Mouse (Mus musculus): ENCODE data around the gene Psrc1. TPM values are rescaled to one million over a fixed set of nuclear protein-coding genes. Genes with fewer than 3 reads are reported as not detected.

Gene Psrc1
- polyA plus RNA-seq, 1 experiment from 2014 or later = 8.3 TPM

- H3K36me3 ChIP-seq (ENCODE audit: control insufficient read depth, insufficient read depth, low read length) = peaks cover 30% of the 10 kb centered on the region
- ATAC-seq (ENCODE audit: low FRiP score, low TSS enrichment) = no peak
- H3K9ac ChIP-seq (ENCODE audit: low read length) = no peak overlapping the region
- no peaks in the 10 kb centered on the region for H3K9me3 ChIP-seq (ENCODE audit: control insufficient read depth, low read length)
- H3K27ac ChIP-seq (replicated peaks) = no peak overlapping the region
- TF ChIP-seq EP300 (optimal IDR thresholded peaks at IDR 0.05) = no peak
- no peak for TF ChIP-seq CTCF (IDR thresholded peaks at IDR 0.05; ENCODE audit: low read depth)
- DNase-seq (ENCODE audit: low spot score) = no peak
- H3K27me3 ChIP-seq (ENCODE audit: control insufficient read depth, insufficient read depth, low read length) = no peaks in the 10 kb centered on the region
- H3K4me1 ChIP-seq (replicated peaks; ENCODE audit: control insufficient read depth, insufficient read depth) = no peaks in the 10 kb centered on the region
- no peak overlapping the region for H3K4me2 ChIP-seq (replicated peaks; ENCODE audit: low read depth)
- no peak overlapping the region for H3K4me3 ChIP-seq (ENCODE audit: low read depth, low read length)
- 53% methylated on average over 18 of the region's 18 CpGs for WGBS
Measured at GRCm38 (mm10) chr3:108433188-108433880, 49.7 kb downstream of the Psrc1 start.

- Histone ChIP-seq H3K36me3 (ENCODE audit: control insufficient read depth, insufficient read depth, low read length) (peaks cover 26% of the 10 kb centered on the region), H3K4me3 (ENCODE audit: low read depth, low read length) (no peak overlapping the region), H3K27me3 (ENCODE audit: control insufficient read depth, insufficient read depth, low read length) (no peaks in the 10 kb centered on the region), H3K9ac (ENCODE audit: low read length) (no peak overlapping the region), H3K9me3 (ENCODE audit: control insufficient read depth, low read length) (no peaks in the 10 kb centered on the region), H3K4me2 (replicated peaks; ENCODE audit: low read depth) (no peak overlapping the region), H3K27ac (replicated peaks) (no peak overlapping the region), H3K4me1 (replicated peaks; ENCODE audit: control insufficient read depth, insufficient read depth) (no peaks in the 10 kb centered on the region)
- TF ChIP-seq EP300 (optimal IDR thresholded peaks at IDR 0.05) = no peak
- TF ChIP-seq CTCF (IDR thresholded peaks at IDR 0.05; ENCODE audit: low read depth) = no peak
- 59% methylated on average over 19 of the region's 19 CpGs for WGBS
- no peak for DNase-seq (ENCODE audit: low spot score)
- ATAC-seq (ENCODE audit: low FRiP score, low TSS enrichment) = no peak
Measured at GRCm38 (mm10) chr3:108433881-108434495, 50.3 kb downstream of the Psrc1 start.

- Histone ChIP-seq H3K36me3 (ENCODE audit: control insufficient read depth, insufficient read depth, low read length) (peaks cover 21% of the 10 kb centered on the region), H3K9ac (ENCODE audit: low read length) (no peak overlapping the region), H3K4me3 (ENCODE audit: low read depth, low read length) (no peak overlapping the region), H3K4me1 (replicated peaks; ENCODE audit: control insufficient read depth, insufficient read depth) (no peaks in the 10 kb centered on the region), H3K27me3 (ENCODE audit: control insufficient read depth, insufficient read depth, low read length) (no peaks in the 10 kb centered on the region), H3K4me2 (replicated peaks; ENCODE audit: low read depth) (no peak overlapping the region), H3K27ac (replicated peaks) (no peak overlapping the region), H3K9me3 (ENCODE audit: control insufficient read depth, low read length) (no peaks in the 10 kb centered on the region)
- DNase-seq (ENCODE audit: low spot score) (no peak), ATAC-seq (ENCODE audit: low FRiP score, low TSS enrichment) (no peak)
- 84% methylated on average over 17 of the region's 17 CpGs for WGBS
- TF ChIP-seq EP300 (optimal IDR thresholded peaks at IDR 0.05) (no peak), CTCF (IDR thresholded peaks at IDR 0.05; ENCODE audit: low read depth) (no peak)
Measured at GRCm38 (mm10) chr3:108435701-108436379, 52.2 kb downstream of the Psrc1 start.

GRCm38 (mm10) chr3:108436380-108436714 is 52.7 kb downstream of the Psrc1 start:
- no peak overlapping the region for H3K4me3 ChIP-seq (ENCODE audit: low read depth, low read length)
- TF ChIP-seq EP300 (optimal IDR thresholded peaks at IDR 0.05) (no peak), CTCF (IDR thresholded peaks at IDR 0.05; ENCODE audit: low read depth) (peak; percentile 37)
- H3K27ac ChIP-seq (replicated peaks) = no peak overlapping the region
- ATAC-seq (ENCODE audit: low FRiP score, low TSS enrichment) (no peak), DNase-seq (ENCODE audit: low spot score) (no peak)
- WGBS = 85% methylated on average over 7 of the region's 7 CpGs
- H3K36me3 ChIP-seq (ENCODE audit: control insufficient read depth, insufficient read depth, low read length) = peaks cover 19% of the 10 kb centered on the region
- no peak overlapping the region for H3K4me2 ChIP-seq (replicated peaks; ENCODE audit: low read depth)
- H3K27me3 ChIP-seq (ENCODE audit: control insufficient read depth, insufficient read depth, low read length) = no peaks in the 10 kb centered on the region
- no peaks in the 10 kb centered on the region for H3K4me1 ChIP-seq (replicated peaks; ENCODE audit: control insufficient read depth, insufficient read depth)
- H3K9me3 ChIP-seq (ENCODE audit: control insufficient read depth, low read length) = no peaks in the 10 kb centered on the region
- no peak overlapping the region for H3K9ac ChIP-seq (ENCODE audit: low read length)

Other genes starting within 250 kb of the Psrc1 start
- gene Gnai3, start 237.7 kb upstream of the Psrc1 start, polyA plus RNA-seq (2015; fragmentation: Nextera tagmentation; extraction: Ambion mirVana) = 107 and 112 TPM in 2 replicates
- gene Gpr61, start 229.0 kb upstream of the Psrc1 start, polyA plus RNA-seq (2015; fragmentation: Nextera tagmentation; extraction: Ambion mirVana) = 0.11 TPM in 2 replicates
- gene Amigo1, start 197.5 kb upstream of the Psrc1 start, polyA plus RNA-seq (2015; fragmentation: Nextera tagmentation; extraction: Ambion mirVana) = 3.0 and 3.5 TPM in 2 replicates
- gene Cyb561d1, start 182.6 kb upstream of the Psrc1 start, polyA plus RNA-seq (2015; fragmentation: Nextera tagmentation; extraction: Ambion mirVana) = 5.5 TPM in 2 replicates
- 4.3 and 4.8 TPM in 2 replicates for gene Atxn7l2, start 172.9 kb upstream of the Psrc1 start, polyA plus RNA-seq (2015; fragmentation: Nextera tagmentation; extraction: Ambion mirVana)
- 0.04 and 0.05 TPM in 2 replicates for gene Sypl2, start 157.2 kb upstream of the Psrc1 start, polyA plus RNA-seq (2015; fragmentation: Nextera tagmentation; extraction: Ambion mirVana)
- gene Psma5, start 126.9 kb upstream of the Psrc1 start, polyA plus RNA-seq (2015; fragmentation: Nextera tagmentation; extraction: Ambion mirVana) = 159 and 166 TPM in 2 replicates
- 7.6 and 9.2 TPM in 2 replicates for gene Sort1, start 99.8 kb upstream of the Psrc1 start, polyA plus RNA-seq (2015; fragmentation: Nextera tagmentation; extraction: Ambion mirVana)
- not detected in 2 replicates for gene Mybphl, start 18.9 kb upstream of the Psrc1 start, polyA plus RNA-seq (2015; fragmentation: Nextera tagmentation; extraction: Ambion mirVana)
- gene Celsr2, start 31.7 kb downstream of the Psrc1 start, polyA plus RNA-seq (2015; fragmentation: Nextera tagmentation; extraction: Ambion mirVana) = 7.5 and 9.7 TPM in 2 replicates
- 99.5 and 102 TPM in 2 replicates for gene Sars, start 61.4 kb downstream of the Psrc1 start, polyA plus RNA-seq (2015; fragmentation: Nextera tagmentation; extraction: Ambion mirVana)
- gene 1700013F07Rik, start 150.3 kb downstream of the Psrc1 start, polyA plus RNA-seq (2015; fragmentation: Nextera tagmentation; extraction: Ambion mirVana) = 0.34 TPM in 1 of 2 replicates, not detected in the other
- gene 5330417C22Rik, start 152.7 kb downstream of the Psrc1 start, polyA plus RNA-seq (2015; fragmentation: Nextera tagmentation; extraction: Ambion mirVana) = 30.8 and 32.0 TPM in 2 replicates
- 29.9 and 33.0 TPM in 2 replicates for gene Tmem167b, start 178.6 kb downstream of the Psrc1 start, polyA plus RNA-seq (2015; fragmentation: Nextera tagmentation; extraction: Ambion mirVana)
- 40.0 and 42.2 TPM in 2 replicates for gene Taf13, start 187.9 kb downstream of the Psrc1 start, polyA plus RNA-seq (2015; fragmentation: Nextera tagmentation; extraction: Ambion mirVana)
- gene Wdr47, start 207.4 kb downstream of the Psrc1 start, polyA plus RNA-seq (2015; fragmentation: Nextera tagmentation; extraction: Ambion mirVana) = 5.3 and 5.7 TPM in 2 replicates

Measured in stomach, postnatal 0 days (tissue).